Mouse (Mus musculus) CD4-positive, CD25-positive, alpha-beta regulatory T cell, adult 2 months (primary cell): ENCODE data around the gene Prtn3.
"Not testable (repeated sequence)": the region's sequence is repeated elsewhere in the genome, so short reads cannot be mapped to it uniquely, and the experiment has no call there.

Experiments
- DNase-seq: peaks from one replicate; pipeline ENCODE4 v3.0.0-alpha.2; 2012; ENCODE audit warnings: low read depth, low spot score

Gene Prtn3

DNA sequence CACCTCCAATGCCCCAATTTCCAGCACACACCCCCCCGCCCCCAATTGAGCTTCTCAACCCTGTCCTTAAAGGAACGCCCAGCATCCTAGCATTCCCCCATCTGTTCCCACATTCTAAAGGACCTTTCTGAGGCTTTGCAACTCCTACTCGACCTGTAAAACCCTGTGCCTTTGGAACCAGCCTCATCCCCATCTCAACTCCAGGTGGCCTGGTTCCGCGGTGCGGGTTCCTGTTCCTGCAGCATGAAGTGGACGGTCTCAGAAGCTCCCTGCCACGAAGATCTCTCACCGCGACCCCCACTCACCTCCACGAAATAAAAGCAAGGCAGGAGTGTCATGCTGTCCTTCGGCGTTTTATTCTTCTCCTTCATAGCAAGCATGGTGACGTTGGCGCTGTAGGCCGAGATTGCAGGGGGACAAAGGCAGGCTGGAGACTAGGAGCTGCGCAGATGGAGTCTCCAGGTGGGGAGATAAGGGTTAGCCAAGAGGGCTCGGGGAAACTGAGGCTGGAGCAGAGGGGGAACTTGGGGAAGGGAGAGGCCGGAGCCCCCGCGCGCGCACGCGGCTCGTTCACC, 474 bp upstream of the Prtn3 start:
- DNase-seq, result no peak

- DNase-seq, result no peak
Measured at GRCm38 (mm10) chr10:79877174-79877573, 2.9 kb downstream of the Prtn3 start.

GRCm38 (mm10) chr10:79877757-79878156, 3.5 kb downstream of the Prtn3 start:
- peak; percentile 37 for DNase-seq

DNA sequence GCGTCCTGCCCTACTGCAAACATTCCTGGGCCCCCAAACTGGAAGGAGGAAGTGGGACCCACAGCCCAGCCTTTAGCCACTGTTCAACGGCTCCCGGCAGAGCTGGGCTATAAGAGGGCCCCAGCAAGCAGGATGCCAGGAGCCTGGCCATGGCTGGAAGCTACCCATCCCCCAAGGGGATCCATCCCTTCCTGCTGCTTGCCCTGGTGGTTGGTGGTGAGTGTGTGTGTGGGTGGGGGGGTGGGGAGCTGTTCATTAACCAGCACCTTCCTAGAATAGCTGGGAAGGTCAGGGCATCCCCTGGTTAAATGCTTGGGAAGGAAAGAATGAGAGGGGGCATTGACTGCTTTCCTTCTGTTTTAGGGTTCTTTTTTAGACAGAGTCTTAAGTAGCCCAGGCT, 5.3 kb downstream of the Prtn3 start:
- no peak for DNase-seq

GRCm38 (mm10) chr10:79880721-79881120, 6.4 kb downstream of the Prtn3 start:
- DNase-seq, result no peak

DNA sequence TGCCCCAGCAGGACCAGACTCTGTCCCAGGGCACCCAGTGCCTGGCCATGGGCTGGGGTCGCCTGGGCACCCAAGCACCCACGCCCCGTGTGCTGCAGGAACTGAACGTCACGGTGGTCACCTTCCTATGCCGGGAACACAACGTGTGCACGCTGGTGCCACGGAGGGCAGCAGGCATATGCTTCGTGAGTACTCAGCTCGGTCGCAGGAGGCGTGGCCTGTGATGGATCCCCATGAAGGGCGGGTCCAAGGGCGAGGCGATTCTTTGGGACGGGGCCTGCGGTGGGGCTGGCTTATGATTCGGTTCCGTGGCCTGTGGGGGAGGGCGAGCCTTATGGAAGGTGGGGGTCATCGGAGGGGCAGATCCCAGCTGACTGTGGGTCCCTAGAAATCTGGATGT, 7.7 kb downstream of the Prtn3 start:
- no peak for DNase-seq

- DNase-seq, result peak; percentile 88
Measured at GRCm38 (mm10) chr10:79883297-79884084, 9.2 kb downstream of the Prtn3 start.

- no peak for DNase-seq
Measured at GRCm38 (mm10) chr10:79884446-79884845, 10.2 kb downstream of the Prtn3 start.

GRCm38 (mm10) chr10:79884938-79885337, 10.7 kb downstream of the Prtn3 start:
- DNase-seq, result not testable (repeated sequence)

DNA sequence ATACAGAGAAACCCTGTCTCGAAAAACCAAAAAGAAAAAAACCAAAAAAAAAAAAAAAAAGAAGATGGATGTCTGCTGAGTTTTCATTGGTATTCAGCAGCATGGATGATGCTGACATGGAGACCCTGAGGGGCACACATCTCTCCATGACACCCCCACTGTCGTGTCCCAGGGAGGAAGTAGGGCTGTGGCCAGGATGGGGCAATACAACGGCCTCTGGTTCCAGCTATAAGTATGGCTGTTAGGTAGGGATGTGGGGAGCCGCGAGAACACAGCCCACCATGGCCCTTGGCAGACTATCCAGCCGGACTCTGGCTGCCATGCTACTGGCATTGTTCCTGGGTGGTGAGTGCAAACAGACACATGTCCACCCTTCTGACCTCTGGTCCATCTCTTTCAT, 11.8 kb downstream of the Prtn3 start, which contains the start of gene Elane:
Elane (plus strand) TSS at position 194 of the 400 bp plus-strand sequence.
- DNase-seq, result no peak

- no peak for DNase-seq
Measured at GRCm38 (mm10) chr10:79886611-79887010, 12.3 kb downstream of the Prtn3 start.

- DNase-seq, result no peak
Measured at GRCm38 (mm10) chr10:79889386-79889785, 15.1 kb downstream of the Prtn3 start.

DNA sequence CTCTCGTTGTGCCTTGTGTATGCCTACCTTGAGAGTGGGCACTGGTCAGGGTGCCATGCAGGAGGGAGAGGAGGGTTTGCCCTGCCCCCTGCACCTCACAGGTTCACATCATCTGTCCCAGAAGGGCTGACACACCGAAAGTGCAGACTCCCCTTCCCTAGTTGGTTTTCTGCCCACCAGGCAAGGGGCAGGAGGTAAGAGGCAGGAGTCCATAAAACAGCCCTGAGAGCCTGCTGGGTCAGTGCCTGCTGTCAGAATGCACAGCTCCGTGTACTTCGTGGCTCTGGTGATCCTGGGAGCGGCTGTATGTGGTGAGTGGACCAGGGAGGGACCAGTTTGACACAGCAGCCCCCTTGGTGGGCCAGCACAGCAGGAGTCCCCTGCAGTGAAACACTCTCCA, 16.4 kb downstream of the Prtn3 start, which contains the start of gene Cfd:
Cfd (plus strand) TSS at position 184 of the 400 bp plus-strand sequence.
- no peak for DNase-seq

DNA sequence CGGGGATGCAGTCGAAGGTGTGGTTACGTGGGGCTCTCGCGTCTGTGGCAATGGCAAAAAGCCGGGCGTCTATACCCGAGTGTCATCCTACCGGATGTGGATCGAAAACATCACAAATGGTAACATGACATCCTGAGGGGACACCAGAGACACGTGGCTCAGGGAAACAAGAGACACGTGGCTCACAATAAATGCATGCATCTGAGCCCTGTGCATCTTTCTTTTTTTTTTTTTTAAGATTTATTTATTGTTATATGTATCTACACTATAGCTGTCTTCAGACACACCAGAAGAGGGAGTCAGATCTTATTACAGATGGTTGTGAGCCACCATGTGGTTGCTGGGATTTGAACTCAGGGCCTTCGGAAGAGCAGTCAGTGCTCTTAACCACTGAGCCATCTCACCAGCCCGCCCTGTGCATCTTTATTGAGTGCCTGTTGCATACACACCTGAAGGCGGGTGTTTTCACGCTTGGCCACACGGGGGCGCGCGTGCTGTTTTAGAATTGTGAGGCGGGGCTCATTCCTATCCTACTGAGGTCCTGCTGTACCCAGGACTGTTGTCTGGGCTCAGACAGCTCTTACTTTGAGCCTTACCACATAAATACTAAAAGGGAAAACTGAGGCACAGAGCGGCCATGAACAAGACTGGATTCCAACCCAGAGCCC, 18.3 kb downstream of the Prtn3 start:
- peak; percentile 87 for DNase-seq

GRCm38 (mm10) chr10:79896306-79896705, 22.0 kb downstream of the Prtn3 start:
- no peak for DNase-seq

DNA sequence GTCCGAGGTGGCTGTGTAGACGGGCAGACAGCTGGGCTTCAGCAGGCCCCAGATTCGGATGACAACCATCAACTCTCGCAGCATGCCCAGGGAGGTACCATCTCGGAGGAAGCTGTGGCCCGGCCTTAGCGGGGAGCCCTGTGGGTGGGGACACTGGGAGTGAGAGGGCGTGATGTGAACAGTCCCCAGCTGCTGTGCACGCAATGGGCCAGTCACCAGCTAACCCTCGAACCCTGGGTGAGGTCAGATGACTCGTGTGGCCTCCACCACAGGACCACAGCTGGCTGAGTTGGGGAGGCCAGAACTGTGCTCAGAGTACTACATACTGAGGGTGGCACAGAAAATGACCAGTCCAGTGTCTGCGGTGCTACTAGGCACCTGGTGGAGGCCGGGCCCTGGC, 22.5 kb downstream of the Prtn3 start:
- no peak for DNase-seq

DNA sequence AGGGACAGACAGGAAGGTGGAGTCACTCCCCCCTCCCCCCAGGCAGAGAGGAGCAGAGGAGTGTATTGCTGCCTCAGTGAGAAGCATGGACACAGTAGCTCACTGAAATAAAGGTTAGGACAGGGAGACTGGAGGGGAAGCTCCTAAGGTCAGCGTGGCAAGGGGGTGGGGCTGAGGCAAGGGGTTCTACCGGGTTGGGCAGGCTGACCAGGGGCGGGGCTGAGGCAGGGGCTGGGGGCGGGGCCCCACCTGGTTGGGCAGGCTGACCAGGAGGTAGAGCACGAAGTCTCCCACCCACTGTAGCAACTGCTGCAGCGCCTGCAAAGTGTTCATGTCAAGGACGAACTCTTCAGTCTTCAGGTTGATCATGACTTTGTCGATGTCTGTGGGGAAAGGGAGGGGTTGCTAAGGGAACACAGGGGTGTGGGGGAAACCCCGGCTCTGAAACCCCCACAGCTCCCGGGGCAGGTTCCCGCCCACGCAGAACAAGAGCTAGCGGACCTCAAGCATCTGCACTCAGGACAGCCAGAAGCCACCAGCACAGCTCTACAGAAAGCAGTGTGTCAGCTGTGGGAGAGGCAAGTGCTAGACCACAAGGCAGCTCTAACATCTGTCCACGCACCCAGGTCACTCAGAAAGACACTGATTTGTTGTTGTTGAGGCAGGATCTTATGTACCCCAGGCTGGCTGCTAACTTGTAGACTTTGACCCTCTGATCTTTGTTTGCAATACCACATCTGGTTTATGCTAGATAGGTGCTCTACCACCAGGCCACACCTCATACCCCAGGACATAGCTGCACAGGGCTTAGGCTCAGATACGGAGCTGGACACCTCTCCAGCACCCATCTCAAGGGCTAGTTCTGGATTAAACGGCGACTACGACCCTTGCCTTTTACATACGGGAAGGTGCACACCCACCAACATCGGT, 23.3 kb downstream of the Prtn3 start:
- peak; percentile 67 for DNase-seq

DNA sequence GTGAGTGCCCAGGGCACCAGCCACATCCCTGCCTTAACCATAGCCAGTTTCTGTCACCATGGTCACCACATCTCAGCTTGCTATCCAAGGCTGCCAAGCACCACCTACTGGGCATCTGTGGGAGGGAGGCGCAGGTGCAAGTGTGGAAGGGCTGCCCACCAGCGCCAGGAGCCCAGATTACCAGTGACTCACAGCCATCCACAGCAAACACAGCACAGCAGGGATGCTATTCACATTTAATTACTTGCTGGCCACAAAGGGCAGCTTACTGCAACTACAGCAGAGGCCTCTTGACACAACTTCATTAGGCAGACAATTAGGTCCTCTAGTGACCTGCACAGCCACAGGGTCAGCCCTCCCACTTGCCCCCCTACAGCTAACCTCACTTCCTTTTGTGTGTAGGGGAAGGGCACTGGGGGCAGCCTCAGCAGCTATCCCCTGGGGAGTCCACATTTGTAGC, 26.7 kb downstream of the Prtn3 start:
- DNase-seq, result peak; percentile 25

DNA sequence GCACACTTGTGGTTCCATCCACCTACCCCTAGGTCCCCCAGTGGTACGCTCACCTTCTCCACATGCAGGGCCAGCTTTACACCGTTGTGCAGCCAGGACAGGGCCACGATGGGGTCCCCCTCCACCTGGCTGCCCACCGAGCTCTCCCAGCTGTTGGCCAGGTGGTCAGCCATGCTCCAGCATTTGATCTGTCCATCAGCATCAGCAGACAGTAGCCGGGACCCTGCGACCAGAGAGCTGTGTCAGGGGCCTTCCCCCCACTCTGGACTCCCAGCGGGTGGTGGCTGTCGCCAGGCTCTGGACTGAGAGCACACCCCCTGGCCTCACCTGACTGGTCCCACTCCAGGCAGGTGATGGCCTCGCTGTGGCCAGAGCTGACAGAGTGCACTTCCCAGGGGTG, 32.4 kb downstream of the Prtn3 start:
- no peak for DNase-seq

- no peak for DNase-seq
Measured at GRCm38 (mm10) chr10:79907415-79907814, 33.1 kb downstream of the Prtn3 start.
